In the genomic region with DNA sequence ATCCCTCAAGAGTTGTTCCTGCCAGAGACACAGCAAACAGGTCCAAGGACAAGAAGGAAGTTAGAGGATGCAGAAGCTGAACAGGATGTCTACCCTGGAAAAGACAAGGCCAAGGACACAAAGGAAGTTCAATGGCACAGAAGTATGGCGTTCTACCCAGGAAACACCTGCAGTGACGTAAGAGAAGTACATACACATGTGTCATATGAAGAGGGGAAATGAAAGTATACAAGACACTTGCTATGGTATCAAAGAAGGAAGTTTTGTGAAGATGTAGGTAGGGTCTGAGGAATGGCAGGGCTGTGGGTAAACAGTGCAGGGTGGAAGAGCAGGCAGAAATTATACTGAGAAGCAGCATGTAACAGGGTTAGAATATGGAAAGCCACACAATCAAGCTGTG, we compare ENCODE assay signal across 19 mouse cellular contexts.
DNase-seq lines count a peak whose midpoint lies in the region; ATAC-seq lines count a peak whose summit lies in the region.
"Had no signal": no experiment of that assay in that cellular context is flagged by ENCODE, and none has a peak within 500 bp of the region (broad histone marks: within the 10 kb centered on the region; RNA-seq: fewer than 3 reads in every experiment).

No protein-coding gene starts in this region.

- DNase-seq in spleen, postnatal 36 days (ENCODE audit: low spot score in 2 of 2) = peak; percentile 72 to 73
- DNase-seq in spleen, postnatal 14 days (ENCODE audit: low spot score in 2 of 2) = no peak
- DNase-seq in B cell, adult 2 months = peak; percentile 67 to 71
- peak; percentile 88 for DNase-seq in splenic B cell, adult 2 months (ENCODE audit: low read depth, low spot score)
- DNase-seq in left cerebral cortex, postnatal 4 days = no peak
- DNase-seq in embryo, embryonic 10.5 days (ENCODE audit: low spot score) = no peak
- DNase-seq: adrenal gland, postnatal 36 days; cerebellum, adult 9-11 months; forebrain, postnatal 0 days; gastrocnemius, postnatal 36 days; heart, postnatal 36 days; kidney, adult 8-10 months; kidney, postnatal 10 days; liver had no signal

- H3K36me3 ChIP-seq in splenic B cell, adult 2 months (ENCODE audit: control insufficient read depth, insufficient read depth, low read length, poor library complexity, severe bottlenecking) = peaks cover 3% of the 10 kb centered on the region; the same call in 1 of the 2 replicates

- no peaks in the 10 kb centered on the region for H3K27me3 ChIP-seq in splenic B cell, adult 2 months (ENCODE audit: control insufficient read depth, insufficient read depth, low read length, poor library complexity, severe bottlenecking)
- H3K27me3 ChIP-seq: heart, embryonic 15.5 days; intestine, embryonic 15.5 days; stomach, embryonic 15.5 days had no signal

- intact Hi-C loops in left cerebral cortex, postnatal 4 days (cut with DNase I) = no loop called here

- peak; percentile 99 for ATAC-seq in granulocyte monocyte progenitor cell, adult 5-6 weeks (replicated peaks; ENCODE audit: poor library complexity, severe bottlenecking)
- ATAC-seq: CD4-positive, CD25-positive, alpha-beta regulatory T cell, adult 4 months; forebrain, postnatal 0 days; intestine, embryonic 15.5 days had no signal

Comparison
In these comparisons a context has a peak if more than half of its experiments do, and no peak if none do; other contexts are left out.
1. DNase-seq: peak in spleen, postnatal 36 days (2 of 2), B cell, adult 2 months (2 of 2) and splenic B cell, adult 2 months (single experiment); none in spleen, postnatal 14 days (0 of 2), left cerebral cortex, postnatal 4 days (single experiment) and embryo, embryonic 10.5 days (single experiment).